Mouse (Mus musculus): Measurements from ENCODE around the gene Fscn3. TPM values are rescaled to one million over a fixed set of nuclear protein-coding genes. Genes with fewer than 3 reads are reported as not detected.
A peak's percentile ranks its signal among the peaks of the same experiment; 100 is the strongest.

Fscn3 gene
- polyA plus RNA-seq (2016; fragmentation: Nextera tagmentation; extraction: Ambion mirVana), result 0.06 TPM in 1 of 2 replicates, not detected in the other

DNA sequence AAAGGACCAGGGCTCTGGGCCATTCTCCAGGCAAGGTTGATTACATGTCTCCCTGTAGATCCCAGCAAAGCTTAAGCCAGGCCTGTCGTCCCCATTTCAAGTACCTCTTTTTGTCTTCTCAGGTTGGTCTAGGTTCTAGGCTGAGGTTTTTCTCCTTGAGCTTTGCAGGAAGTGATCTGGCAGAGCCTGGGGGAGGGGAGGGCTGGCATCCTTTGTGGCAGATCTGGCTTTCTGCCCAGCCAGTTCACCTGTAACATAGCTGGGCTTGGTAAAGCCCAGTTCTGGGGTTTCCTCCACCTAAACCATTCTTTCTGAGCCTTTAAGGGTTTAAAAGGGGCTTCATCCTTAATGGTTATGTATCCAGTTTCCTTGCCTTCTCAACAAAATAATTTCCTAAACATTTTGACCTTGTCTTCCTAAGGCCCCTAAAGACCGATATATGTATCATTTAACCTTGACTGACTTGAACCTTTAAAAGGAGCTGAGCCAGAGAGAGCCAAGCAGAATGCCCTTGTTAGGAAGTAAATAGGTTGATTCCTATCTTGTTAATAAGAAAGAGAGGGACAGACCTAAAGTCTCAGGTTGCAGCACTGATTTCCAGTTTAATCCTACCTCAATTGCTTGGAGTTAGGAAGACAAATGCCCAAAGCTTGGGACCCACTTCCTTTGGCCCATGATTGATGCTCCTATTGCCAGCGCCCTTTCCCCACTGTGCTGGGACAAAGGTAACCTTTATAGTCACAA is at the start of gene Fscn3:
TSS of gene Fscn3 (plus strand) at position 694 of the 744 bp plus-strand sequence.
- 90% methylated on average over 3 of the region's 3 CpGs for WGBS
- Histone ChIP-seq H3K36me3 (peaks cover 25% of the 10 kb centered on the region), H3K9me3 (replicated peaks) (no peaks in the 10 kb centered on the region), H3K4me1 (peaks cover 21% of the 10 kb centered on the region), H3K4me3 (no peak within 1 kb of the TSS), H3K27me3 (ENCODE audit: low read depth, poor library complexity, severe bottlenecking) (no peaks in the 10 kb centered on the region), H3K27ac (replicated peaks) (no peak within 1 kb of the TSS)
- DNase-seq (ENCODE audit: low spot score), result no peak

GRCm38 (mm10) chr6:28381983-28382382 is 45.6 kb upstream of the Fscn3 start:
- H3K36me3 ChIP-seq, result no peaks in the 10 kb centered on the region
- no peak overlapping the region for H3K27ac ChIP-seq (replicated peaks)
- no peaks in the 10 kb centered on the region for H3K9me3 ChIP-seq (replicated peaks)
- H3K4me1 ChIP-seq, result no peaks in the 10 kb centered on the region
- H3K4me3 ChIP-seq, result no peak overlapping the region
- WGBS, result 65% methylated on average over 4 of the region's 4 CpGs
- no peak for DNase-seq (ENCODE audit: low spot score)
- H3K27me3 ChIP-seq (ENCODE audit: low read depth, poor library complexity, severe bottlenecking), result no peaks in the 10 kb centered on the region

DNA sequence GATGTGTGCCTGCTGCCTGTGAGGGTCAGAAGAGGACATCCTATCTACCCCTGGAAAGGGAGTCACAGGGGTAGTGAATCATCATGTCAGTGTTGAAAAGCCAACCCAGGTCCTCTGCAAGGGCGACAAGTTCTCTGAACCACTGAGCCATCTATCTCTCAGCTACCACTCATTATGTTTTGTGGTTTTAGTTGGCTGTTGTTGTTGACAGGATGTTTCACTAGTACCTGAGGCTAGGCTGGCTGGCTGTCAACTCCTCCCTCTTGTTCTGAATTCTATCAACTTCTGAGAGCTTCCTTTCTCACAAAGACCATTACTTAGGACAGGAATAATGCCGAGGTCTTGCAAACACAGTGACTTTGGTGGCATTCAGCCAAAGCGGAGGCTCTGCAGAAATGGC is 42.4 kb upstream of the Fscn3 start:
- DNase-seq (ENCODE audit: low spot score), result no peak
- Histone ChIP-seq H3K27me3 (ENCODE audit: low read depth, poor library complexity, severe bottlenecking) (no peaks in the 10 kb centered on the region), H3K36me3 (no peaks in the 10 kb centered on the region), H3K27ac (replicated peaks) (no peak overlapping the region), H3K4me3 (no peak overlapping the region), H3K4me1 (no peaks in the 10 kb centered on the region), H3K9me3 (replicated peaks) (no peaks in the 10 kb centered on the region)
- WGBS, result 94% methylated on average over 3 of the region's 3 CpGs

DNA sequence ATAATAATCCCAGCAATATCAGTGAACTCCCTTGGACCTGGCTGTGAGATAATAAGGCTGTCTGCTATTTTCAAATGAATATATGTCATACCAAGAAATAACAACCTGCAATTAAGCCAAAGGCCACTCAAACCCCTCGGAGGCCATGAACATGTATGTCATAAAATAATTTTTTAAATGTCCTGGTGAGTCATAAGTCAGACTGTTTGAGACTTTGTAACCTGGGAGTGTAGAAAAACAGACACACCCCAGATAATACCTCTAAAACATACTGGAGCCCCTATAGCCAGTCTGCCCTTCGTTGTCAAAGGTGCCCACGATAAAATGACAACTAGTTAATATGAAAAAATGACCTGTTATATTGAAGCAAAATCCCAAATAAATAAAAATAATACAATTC is 38.6 kb upstream of the Fscn3 start:
- Histone ChIP-seq H3K27ac (replicated peaks) (no peak overlapping the region), H3K4me1 (peaks cover 5% of the 10 kb centered on the region; the same call in 1 of the 2 replicates), H3K4me3 (no peak overlapping the region), H3K27me3 (ENCODE audit: low read depth, poor library complexity, severe bottlenecking) (peaks cover 5% of the 10 kb centered on the region), H3K9me3 (replicated peaks) (no peaks in the 10 kb centered on the region), H3K36me3 (peaks cover 3% of the 10 kb centered on the region; the same call in 1 of the 2 replicates)
- WGBS, result 93% methylated on average over 3 of the region's 3 CpGs
- no peak for DNase-seq (ENCODE audit: low spot score)

GRCm38 (mm10) chr6:28396051-28396852 is 31.3 kb upstream of the Fscn3 start:
- peaks cover 52% of the 10 kb centered on the region for H3K27me3 ChIP-seq (ENCODE audit: low read depth, poor library complexity, severe bottlenecking)
- peaks cover 4% of the 10 kb centered on the region; the same call in 1 of the 2 replicates for H3K9me3 ChIP-seq (replicated peaks)
- WGBS, result 16% methylated on average over 15 of the region's 15 CpGs
- H3K36me3 ChIP-seq, result peaks cover 5% of the 10 kb centered on the region; the same call in 1 of the 2 replicates
- peak; percentile 33 for DNase-seq (ENCODE audit: low spot score)
- H3K4me3 ChIP-seq, result peak overlapping the region; percentile 57
- H3K4me1 ChIP-seq, result peaks cover 29% of the 10 kb centered on the region
- peak overlapping the region; percentile 91 for H3K27ac ChIP-seq (replicated peaks)

- peaks cover 5% of the 10 kb centered on the region; the same call in 1 of the 2 replicates for H3K36me3 ChIP-seq
- DNase-seq (ENCODE audit: low spot score), result peak; percentile 57
- peak overlapping the region; percentile 91 for H3K27ac ChIP-seq (replicated peaks)
- H3K4me1 ChIP-seq, result peaks cover 29% of the 10 kb centered on the region
- peak overlapping the region; percentile 57 for H3K4me3 ChIP-seq
- under 1% methylated on average over 19 of the region's 19 CpGs for WGBS
- H3K27me3 ChIP-seq (ENCODE audit: low read depth, poor library complexity, severe bottlenecking), result peaks cover 55% of the 10 kb centered on the region
- H3K9me3 ChIP-seq (replicated peaks), result peaks cover 4% of the 10 kb centered on the region; the same call in 1 of the 2 replicates
These were observed 30.6 kb upstream of the Fscn3 start for GRCm38 (mm10) chr6:28396853-28397457.

- H3K9me3 ChIP-seq (replicated peaks), result peaks cover 4% of the 10 kb centered on the region; the same call in 1 of the 2 replicates
- H3K4me3 ChIP-seq, result peak within 1 kb of the TSS; percentile 57
- WGBS, result under 1% methylated on average over 33 of the region's 33 CpGs
- H3K4me1 ChIP-seq, result peaks cover 25% of the 10 kb centered on the region
- peaks cover 5% of the 10 kb centered on the region; the same call in 1 of the 2 replicates for H3K36me3 ChIP-seq
- peak within 1 kb of the TSS; percentile 91 for H3K27ac ChIP-seq (replicated peaks)
- peaks cover 55% of the 10 kb centered on the region for H3K27me3 ChIP-seq (ENCODE audit: low read depth, poor library complexity, severe bottlenecking)
- DNase-seq (ENCODE audit: low spot score), result peak; percentile 71
These were observed 29.8 kb upstream of the Fscn3 start, which contains the start of gene Zfp800 for GRCm38 (mm10) chr6:28397681-28398203. TSS of gene Zfp800 (minus strand) at chr6:28398005.

DNA sequence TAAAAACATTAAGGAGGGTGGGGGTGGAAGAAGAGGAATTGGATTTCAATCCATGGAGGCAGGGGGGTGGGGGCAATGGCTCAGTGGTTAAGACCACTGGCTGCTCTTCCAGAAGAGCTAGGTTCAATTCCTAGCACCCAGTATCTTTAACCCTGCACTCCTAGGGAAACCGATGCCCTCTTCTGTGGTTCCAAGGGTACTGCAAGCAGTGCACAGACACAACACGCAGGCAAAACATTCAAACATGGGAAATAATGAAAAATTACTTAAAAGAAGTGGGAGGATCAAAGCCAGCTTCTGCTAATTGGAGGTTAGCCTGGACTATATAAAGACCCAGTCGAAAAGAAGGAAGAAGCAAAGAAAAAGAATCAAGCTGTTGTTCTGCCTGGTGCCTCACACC is 28.9 kb upstream of the Fscn3 start:
- WGBS, result 80% methylated on average over 3 of the region's 3 CpGs
- H3K4me3 ChIP-seq, result no peak overlapping the region
- peaks cover 54% of the 10 kb centered on the region for H3K27me3 ChIP-seq (ENCODE audit: low read depth, poor library complexity, severe bottlenecking)
- peaks cover 25% of the 10 kb centered on the region for H3K4me1 ChIP-seq
- H3K36me3 ChIP-seq, result peaks cover 4% of the 10 kb centered on the region; the same call in 1 of the 2 replicates
- no peak overlapping the region for H3K27ac ChIP-seq (replicated peaks)
- DNase-seq (ENCODE audit: low spot score), result no peak
- peaks cover 4% of the 10 kb centered on the region; the same call in 1 of the 2 replicates for H3K9me3 ChIP-seq (replicated peaks)

GRCm38 (mm10) chr6:28399791-28400190 is 27.8 kb upstream of the Fscn3 start:
- Histone ChIP-seq H3K9me3 (replicated peaks) (peaks cover 13% of the 10 kb centered on the region; the same call in 1 of the 2 replicates), H3K4me1 (peaks cover 25% of the 10 kb centered on the region), H3K4me3 (no peak overlapping the region), H3K36me3 (no peaks in the 10 kb centered on the region), H3K27ac (replicated peaks) (no peak overlapping the region), H3K27me3 (ENCODE audit: low read depth, poor library complexity, severe bottlenecking) (peaks cover 43% of the 10 kb centered on the region)
- no peak for DNase-seq (ENCODE audit: low spot score)
- WGBS, result 90% methylated on average over 4 of the region's 4 CpGs

- Histone ChIP-seq H3K36me3 (peaks cover 13% of the 10 kb centered on the region), H3K27me3 (ENCODE audit: low read depth, poor library complexity, severe bottlenecking) (no peaks in the 10 kb centered on the region), H3K9me3 (replicated peaks) (no peaks in the 10 kb centered on the region; the same call in 1 of the 2 replicates), H3K27ac (replicated peaks) (no peak overlapping the region), H3K4me1 (no peaks in the 10 kb centered on the region), H3K4me3 (no peak overlapping the region)
- WGBS, result 87% methylated on average over 9 of the region's 9 CpGs
- DNase-seq (ENCODE audit: low spot score), result no peak
These were observed 17.5 kb upstream of the Fscn3 start for GRCm38 (mm10) chr6:28410053-28410452.

- no peak for DNase-seq (ENCODE audit: low spot score)
- no peaks in the 10 kb centered on the region for H3K27me3 ChIP-seq (ENCODE audit: low read depth, poor library complexity, severe bottlenecking)
- 78% methylated on average over 2 of the region's 2 CpGs for WGBS
- H3K9me3 ChIP-seq (replicated peaks), result no peaks in the 10 kb centered on the region
- no peaks in the 10 kb centered on the region for H3K4me1 ChIP-seq
- H3K4me3 ChIP-seq, result no peak overlapping the region
- H3K27ac ChIP-seq (replicated peaks), result no peak overlapping the region
- peaks cover 25% of the 10 kb centered on the region for H3K36me3 ChIP-seq
These were observed 16.4 kb upstream of the Fscn3 start for GRCm38 (mm10) chr6:28411236-28411635.

DNA sequence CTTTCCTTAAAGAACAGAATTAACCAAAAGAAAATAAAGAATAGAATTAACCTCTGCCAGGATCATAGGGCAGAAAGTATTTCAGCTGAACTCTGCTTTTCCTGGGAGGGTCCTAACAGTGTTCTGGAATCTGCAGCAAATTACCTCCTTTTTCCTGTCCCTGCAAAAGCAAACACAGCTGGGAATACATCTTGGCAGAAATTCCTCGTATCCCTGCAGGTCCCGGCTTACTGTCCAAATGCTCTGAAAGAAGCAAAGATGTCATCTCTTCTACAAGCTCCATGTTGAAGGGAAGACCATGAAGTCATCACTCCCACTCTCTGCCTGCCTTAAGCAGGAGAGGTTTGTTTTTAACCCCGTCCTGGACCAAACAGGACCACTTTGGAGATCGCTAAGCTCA is 10.6 kb upstream of the Fscn3 start:
- 74% methylated on average over 4 of the region's 4 CpGs for WGBS
- Histone ChIP-seq H3K27ac (replicated peaks) (no peak overlapping the region), H3K9me3 (replicated peaks) (no peaks in the 10 kb centered on the region), H3K36me3 (peaks cover 58% of the 10 kb centered on the region), H3K27me3 (ENCODE audit: low read depth, poor library complexity, severe bottlenecking) (no peaks in the 10 kb centered on the region), H3K4me1 (peaks cover 26% of the 10 kb centered on the region), H3K4me3 (no peak overlapping the region)
- DNase-seq (ENCODE audit: low spot score), result no peak
